Mouse (Mus musculus) cerebellum, postnatal 25 days (tissue): ENCODE results near the gene Grid2.

Source experiments
- DNase-seq, 2 experiments: peaks; one replicate each; pipeline ENCODE4 v3.0.0; 2021; ENCODE audit warnings: mixed read lengths in 2 of 2

Grid2 gene

DNA sequence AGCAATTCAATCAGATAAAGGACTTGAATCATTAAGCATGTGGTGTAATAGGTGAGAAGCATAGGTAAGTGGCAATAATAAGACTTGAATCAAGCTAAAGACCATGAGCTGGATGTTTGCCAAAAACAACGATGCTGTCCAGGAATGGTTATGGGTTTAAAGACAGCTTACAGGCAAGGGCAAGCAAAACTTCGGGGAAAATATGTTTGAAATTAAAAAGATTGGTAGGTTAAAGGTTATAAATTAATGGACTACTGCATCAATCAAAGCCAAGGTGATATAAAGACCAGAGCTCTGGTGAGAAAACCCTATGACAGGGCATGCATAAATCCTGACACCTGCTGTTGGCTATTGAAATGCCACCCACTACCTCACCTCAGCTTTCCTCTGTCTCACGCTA, 1072.2 kb downstream of the Grid2 start:
- peak; percentile 16 to 48 for DNase-seq

GRCm38 (mm10) chr6:64398413-64399098, 1142.9 kb downstream of the Grid2 start:
- no peak for DNase-seq

- no peak for DNase-seq
Measured at GRCm38 (mm10) chr6:64427658-64428057, 1172.0 kb downstream of the Grid2 start.

DNA sequence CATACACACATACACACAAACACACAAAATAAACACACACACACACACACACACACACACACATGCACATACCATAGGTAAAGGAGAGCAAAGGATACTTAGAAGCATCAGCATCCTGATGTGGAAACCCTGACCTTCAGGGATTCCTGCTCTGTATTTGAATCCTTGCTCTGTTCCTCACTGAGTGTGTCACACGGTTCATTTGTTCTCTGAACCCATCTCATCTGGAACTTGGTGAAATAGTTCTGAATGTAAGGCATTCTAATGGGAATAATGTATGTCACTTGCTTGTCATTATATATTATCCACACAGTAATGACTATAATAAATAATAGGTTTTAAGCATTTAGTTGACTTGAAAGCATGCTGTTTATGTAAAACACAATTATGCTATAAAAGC, 1173.2 kb downstream of the Grid2 start:
- no peak for DNase-seq

- DNase-seq: no peak
Measured at GRCm38 (mm10) chr6:64448127-64448526, 1192.5 kb downstream of the Grid2 start.

DNA sequence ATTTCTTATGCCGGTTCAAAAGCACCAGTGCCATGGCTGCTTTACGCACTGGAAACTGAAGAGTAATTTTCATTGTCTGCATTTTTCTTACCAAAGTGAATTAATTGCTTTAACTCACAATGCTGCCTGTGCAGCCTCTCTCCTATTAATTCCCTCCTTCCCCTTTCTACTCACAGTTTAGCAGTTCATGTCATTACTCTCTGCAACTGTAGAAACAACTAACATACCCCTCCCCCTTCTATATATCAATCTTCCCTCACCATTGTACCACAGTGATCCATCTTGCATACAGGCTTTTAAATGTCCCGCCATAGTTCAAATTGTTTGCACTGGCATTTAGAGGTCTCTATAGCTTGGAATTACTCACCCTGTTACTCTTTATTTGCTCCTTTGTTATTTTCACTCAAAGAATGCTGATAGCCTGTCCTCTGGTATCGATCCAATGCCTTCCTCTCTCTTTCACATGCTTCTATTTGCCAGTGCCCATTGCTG, 1193.2 kb downstream of the Grid2 start:
- DNase-seq: no peak

DNA sequence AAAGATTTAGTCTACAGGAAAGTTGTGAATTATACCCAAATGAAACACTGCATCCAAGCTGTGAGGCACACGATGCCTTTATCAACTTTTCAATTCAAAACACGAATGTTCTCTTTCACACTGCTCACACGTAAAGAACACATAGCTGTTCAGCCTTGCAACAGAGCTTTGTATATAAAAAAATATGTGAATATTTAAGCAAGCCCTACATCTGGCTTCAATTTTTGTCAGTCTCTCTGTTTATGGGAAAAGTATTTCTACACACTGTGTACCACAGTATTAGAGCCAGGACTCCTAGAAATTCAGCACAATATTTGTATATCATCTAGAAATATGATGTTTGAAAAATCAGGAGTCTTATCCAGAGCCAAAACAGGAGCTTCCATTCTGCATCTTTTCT, 1195.1 kb downstream of the Grid2 start:
- no peak for DNase-seq

DNA sequence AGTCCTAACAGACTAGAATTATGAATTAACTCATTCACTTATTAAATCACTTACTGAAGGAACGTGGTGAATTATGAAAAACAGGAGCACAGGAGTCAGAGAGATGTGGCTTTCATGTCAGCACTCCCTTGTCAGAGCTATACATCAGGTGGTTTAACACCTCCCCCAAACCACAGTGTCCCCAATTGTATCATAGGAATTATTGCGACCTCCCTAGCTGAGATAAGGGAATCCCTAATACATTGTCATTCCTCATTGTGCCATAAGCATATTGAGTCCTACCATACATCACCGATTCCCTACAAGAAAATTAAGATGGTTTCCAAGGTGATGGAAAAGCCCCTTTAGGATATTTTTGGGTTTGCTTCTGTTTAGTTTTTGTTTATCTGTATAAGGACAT, 1224.2 kb downstream of the Grid2 start:
- no peak for DNase-seq

GRCm38 (mm10) chr6:64480592-64480991, 1224.9 kb downstream of the Grid2 start:
- no peak for DNase-seq

DNA sequence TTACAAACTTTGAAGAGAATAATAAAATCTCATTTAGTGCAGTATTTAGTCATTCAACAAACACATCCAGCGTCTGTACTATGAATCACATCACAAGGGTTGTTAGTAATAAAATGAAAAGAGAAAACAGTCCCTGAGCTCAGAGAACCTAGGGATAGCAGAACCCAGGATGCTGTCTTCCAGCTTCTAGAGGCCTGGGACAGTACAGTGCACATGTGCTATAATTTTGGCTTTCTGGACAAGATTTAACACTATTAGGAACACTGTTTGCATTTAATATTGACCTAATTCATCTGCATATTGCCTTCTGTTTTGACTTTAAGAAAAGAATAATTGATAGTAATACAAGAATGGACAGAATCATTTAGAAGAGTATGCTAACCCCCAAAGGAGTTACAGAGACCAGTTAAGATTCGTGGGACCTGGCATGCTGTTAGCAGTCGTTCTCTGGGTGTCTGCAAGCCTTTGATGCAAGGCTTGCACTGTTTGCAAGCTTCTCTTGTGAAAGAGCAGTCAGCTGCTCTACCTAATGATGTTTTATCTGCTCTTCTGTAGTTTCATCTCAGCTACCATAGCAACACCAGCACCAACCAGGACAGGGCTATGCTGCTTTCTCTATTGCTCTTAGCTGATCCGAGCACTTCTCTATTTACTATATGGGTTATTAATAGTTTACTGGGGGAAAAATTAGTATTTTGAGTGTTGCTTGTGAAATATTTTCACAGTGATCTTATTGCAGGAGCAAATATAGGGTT, 1234.8 kb downstream of the Grid2 start:
- DNase-seq: no peak

DNA sequence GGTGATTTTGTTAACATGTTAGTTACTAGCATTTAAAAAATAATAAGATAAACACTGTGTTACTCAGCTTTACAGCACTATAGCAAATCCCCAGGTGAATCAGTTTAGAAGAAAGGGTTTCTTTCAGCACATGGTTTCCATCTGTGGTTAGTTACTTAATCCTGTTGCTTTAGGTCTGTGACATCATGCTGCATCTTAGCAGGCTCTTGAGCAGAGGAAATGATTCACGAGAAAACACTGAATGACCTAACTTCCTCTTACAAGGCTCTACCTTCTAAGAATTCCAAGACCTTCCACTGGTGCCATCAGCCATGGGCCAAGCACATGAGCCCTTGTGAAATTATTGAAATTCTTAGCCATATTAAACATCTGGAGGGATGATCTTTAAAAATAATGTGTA, 1248.7 kb downstream of the Grid2 start:
- no peak for DNase-seq

- DNase-seq: no peak
Measured at GRCm38 (mm10) chr6:64542168-64542567, 1286.5 kb downstream of the Grid2 start.

DNA sequence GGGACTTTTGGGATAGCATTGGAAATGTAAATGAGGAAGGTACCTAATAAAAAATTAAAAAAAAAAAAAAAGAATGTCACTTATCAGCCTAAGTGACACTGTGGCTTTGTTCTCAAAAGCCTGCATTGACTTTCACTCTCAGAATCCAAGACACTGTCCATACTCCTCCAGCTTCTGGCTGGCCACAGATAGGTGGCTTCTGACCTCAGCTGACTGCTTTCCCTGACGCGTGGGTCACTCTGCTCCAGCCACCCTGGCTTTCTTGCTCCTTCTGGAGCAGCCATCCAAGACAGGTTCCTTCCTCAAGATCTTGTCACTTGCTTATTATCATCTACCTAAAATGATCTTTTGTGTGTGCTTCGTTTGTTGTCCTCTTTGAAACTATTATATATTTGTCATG, 1298.0 kb downstream of the Grid2 start:
- DNase-seq: no peak

GRCm38 (mm10) chr6:64555220-64555619, 1299.5 kb downstream of the Grid2 start:
- DNase-seq: peak in 1 of 2 experiments; percentile 30

- DNase-seq: peak; percentile 30 to 70
Measured at GRCm38 (mm10) chr6:64568599-64568998, 1312.9 kb downstream of the Grid2 start.

DNA sequence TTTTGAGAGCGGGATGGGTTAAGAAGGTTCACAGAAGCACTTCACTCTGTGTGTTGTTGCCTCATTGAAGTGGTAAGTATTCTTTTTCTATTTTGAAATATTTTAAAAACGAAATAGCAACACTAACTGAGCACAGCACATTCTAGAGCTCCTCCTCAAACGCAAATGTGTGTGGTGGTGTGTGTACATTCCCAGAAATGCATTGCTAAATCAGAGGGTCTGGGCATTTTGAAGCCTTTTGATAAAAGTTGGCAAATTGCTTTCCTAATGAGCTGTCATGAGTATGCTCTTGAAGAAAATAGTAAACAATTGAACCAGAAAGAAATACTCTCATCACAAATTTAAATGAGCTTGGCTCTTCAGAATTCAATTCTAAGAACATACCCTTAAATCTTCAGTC, 1325.7 kb downstream of the Grid2 start:
- DNase-seq: no peak

GRCm38 (mm10) chr6:64588487-64589205, 1333.0 kb downstream of the Grid2 start:
- DNase-seq: no peak

DNA sequence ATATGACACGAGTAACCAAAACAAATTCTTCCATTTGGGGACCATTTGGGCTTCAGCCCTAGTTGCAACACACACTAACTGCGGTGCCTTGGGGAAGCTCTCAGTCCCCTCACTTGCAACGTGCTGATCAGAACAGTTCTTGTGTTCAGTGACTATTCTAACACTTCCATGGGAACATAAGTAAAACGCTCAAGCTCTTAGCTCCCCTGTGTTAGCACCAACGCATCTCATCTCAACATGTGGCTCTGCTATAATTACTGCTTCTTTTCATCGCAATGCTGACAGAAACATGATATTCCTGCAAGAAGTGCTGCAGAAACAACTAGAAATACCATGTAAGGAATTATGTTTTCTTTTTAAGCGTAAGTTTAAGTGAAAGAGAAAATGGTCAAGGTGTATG, 1340.6 kb downstream of the Grid2 start:
- no peak for DNase-seq

- DNase-seq: no peak
Measured at GRCm38 (mm10) chr6:64596835-64597234, 1341.2 kb downstream of the Grid2 start.

- no peak for DNase-seq
Measured at GRCm38 (mm10) chr6:64598144-64598561, 1342.5 kb downstream of the Grid2 start.

DNA sequence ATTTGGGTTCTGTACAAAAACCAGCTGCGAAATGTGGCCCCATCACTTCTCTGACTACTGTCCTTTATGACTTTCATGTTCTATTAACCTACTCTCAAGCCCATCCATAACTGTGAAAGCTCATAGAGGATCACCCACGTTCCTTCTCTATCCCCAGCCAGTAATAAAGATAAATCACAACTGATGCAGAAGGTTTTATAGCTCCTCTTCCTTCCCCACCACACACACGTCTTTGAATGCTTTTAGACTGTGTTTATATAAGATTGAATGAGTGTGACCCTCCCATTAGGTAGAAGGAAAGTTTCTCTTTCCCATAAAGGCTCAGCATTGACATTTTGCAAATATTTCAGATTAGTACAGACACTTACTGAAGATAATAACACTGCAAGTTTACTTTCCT, 1350.1 kb downstream of the Grid2 start:
- no peak for DNase-seq

GRCm38 (mm10) chr6:64607041-64607440, 1351.4 kb downstream of the Grid2 start:
- DNase-seq: no peak

DNA sequence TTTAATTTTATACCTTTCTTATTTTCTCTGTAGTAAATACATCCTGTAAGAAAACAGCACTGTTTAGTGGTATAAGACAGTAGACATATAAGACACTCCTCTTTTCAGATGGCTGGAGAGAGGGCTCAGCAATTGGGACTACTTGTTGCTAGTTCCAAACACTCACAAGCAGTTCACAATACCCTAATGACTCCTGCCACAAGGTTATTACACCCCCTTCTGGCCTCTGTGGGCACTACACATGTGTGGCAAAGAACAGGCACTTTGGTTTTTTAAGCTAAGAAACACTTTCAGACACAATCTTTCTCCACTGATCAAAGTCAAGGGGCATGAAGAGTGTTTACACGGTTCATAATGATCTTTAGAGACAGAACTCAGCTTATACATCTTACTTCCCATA, 1352.3 kb downstream of the Grid2 start:
- DNase-seq: peak; percentile 23 to 56

DNA sequence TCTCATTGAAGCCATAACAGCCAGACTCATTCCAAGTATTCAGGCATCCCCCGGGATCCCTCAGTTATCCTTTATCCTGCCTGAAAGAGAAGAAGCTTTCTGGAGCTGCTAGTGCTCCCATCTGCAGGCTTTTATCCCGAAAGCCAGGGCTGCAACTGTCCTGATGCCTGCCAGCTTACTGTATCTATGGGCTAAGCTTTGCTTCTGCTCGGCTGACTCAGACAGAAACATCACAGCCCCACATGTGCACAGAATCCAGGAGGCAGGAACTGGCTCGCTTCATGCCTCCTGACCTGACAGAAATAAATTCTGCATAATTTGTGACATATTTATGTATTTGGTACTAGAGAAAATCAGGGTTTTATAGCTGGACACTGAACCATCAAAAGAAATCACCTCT, 1361.2 kb downstream of the Grid2 start:
- DNase-seq: no peak
